28 mouse cellular contexts compared by ENCODE assay signal in the genomic region with DNA sequence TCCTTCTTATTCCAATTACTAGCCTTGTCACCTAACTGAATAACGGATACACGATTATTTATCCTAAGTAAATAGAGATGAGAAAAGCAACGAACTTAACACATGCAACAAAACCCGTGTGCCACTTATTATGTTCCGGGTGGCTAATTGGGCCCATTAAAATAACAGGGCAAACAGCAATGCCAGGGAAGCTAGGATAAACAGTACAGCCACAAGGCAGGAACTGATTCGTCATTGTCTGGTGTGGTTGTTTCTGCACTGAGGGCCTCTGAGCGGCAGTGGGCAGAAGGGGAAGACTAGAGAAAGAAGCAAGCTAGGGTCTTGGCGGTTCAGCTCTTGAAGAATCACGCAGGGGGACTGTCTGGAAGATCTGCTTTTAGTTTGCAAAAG. TPM values are rescaled to one million over a fixed set of nuclear protein-coding genes. Genes with fewer than 3 reads are reported as not detected.
A peak's percentile ranks its signal among the peaks of the same experiment; 100 is the strongest.
DNase-seq lines count a peak whose midpoint lies in the region; ATAC-seq lines count a peak whose summit lies in the region.
"Had no signal": no experiment of that assay in that cellular context is flagged by ENCODE, and none has a peak within 500 bp of the region (broad histone marks: within the 10 kb centered on the region; RNA-seq: fewer than 3 reads in every experiment).

No protein-coding gene starts in this region.

- H3K4me2 ChIP-seq in neural tube, embryonic 15.5 days, result no peak overlapping the region
- H3K4me2 ChIP-seq in hindbrain, embryonic 12.5 days (replicated peaks), result no peak overlapping the region

- peaks cover 15% of the 10 kb centered on the region for H3K4me1 ChIP-seq in neural tube, embryonic 15.5 days
- H3K4me1 ChIP-seq in hindbrain, embryonic 12.5 days, result peaks cover 11% of the 10 kb centered on the region; the same call in 1 of the 2 replicates

- H3K27me3 ChIP-seq in neural tube, embryonic 15.5 days (replicated peaks), result peaks cover 87% of the 10 kb centered on the region
- peaks cover 81% of the 10 kb centered on the region for H3K27me3 ChIP-seq in hindbrain, embryonic 12.5 days

- no peaks in the 10 kb centered on the region for H3K36me3 ChIP-seq in neural tube, embryonic 15.5 days
- no peaks in the 10 kb centered on the region for H3K36me3 ChIP-seq in hindbrain, embryonic 12.5 days
- H3K36me3 ChIP-seq: embryonic facial prominence, embryonic 15.5 days; heart, embryonic 15.5 days; limb, embryonic 13.5 days; liver, embryonic 12.5 days had no signal

- no peak overlapping the region for H3K4me3 ChIP-seq in neural tube, embryonic 15.5 days (replicated peaks)
- no peak overlapping the region for H3K4me3 ChIP-seq in hindbrain, embryonic 12.5 days
- H3K4me3 ChIP-seq: embryonic facial prominence, embryonic 15.5 days; gastrocnemius, adult 2 months; layer of hippocampus, adult 2 months had no signal

- H3K9me3 ChIP-seq in neural tube, embryonic 15.5 days (replicated peaks), result no peaks in the 10 kb centered on the region
- no peaks in the 10 kb centered on the region for H3K9me3 ChIP-seq in hindbrain, embryonic 12.5 days (replicated peaks)
- H3K9me3 ChIP-seq: embryonic facial prominence, embryonic 15.5 days; heart, embryonic 15.5 days; limb, embryonic 13.5 days; liver, embryonic 12.5 days had no signal

- ATAC-seq in neural tube, embryonic 15.5 days (ENCODE audit: low FRiP score), result no peak
- ATAC-seq in hindbrain, embryonic 12.5 days (ENCODE audit: low FRiP score), result no peak
- ATAC-seq: liver, embryonic 12.5 days had no signal

- intact Hi-C loops in heart, postnatal 14 days (cut with DNase I), result loop anchor here (5.0 kb wide), 1 partner anchor 168 kb away; no protein-coding TSS in a partner anchor

- WGBS in neural tube, embryonic 15.5 days, result 3% methylated on average over 9 of the region's 9 CpGs
- WGBS in hindbrain, embryonic 12.5 days, result 4% methylated on average over 9 of the region's 9 CpGs

- H3K9ac ChIP-seq in neural tube, embryonic 15.5 days (replicated peaks), result no peak overlapping the region
- no peak overlapping the region for H3K9ac ChIP-seq in hindbrain, embryonic 12.5 days
- H3K9ac ChIP-seq: embryonic facial prominence, embryonic 15.5 days; heart, embryonic 15.5 days; limb, embryonic 13.5 days; liver, embryonic 12.5 days had no signal

- no peak overlapping the region for H3K27ac ChIP-seq in neural tube, embryonic 15.5 days (replicated peaks)
- peak overlapping the region; percentile 24 for H3K27ac ChIP-seq in hindbrain, embryonic 12.5 days
- H3K27ac ChIP-seq: embryonic facial prominence, embryonic 15.5 days; gastrocnemius, adult 2 months; heart, embryonic 15.5 days; layer of hippocampus, adult 2 months; limb, embryonic 13.5 days; liver, embryonic 12.5 days had no signal

- DNase-seq in heart, adult 11 months, result peak; percentile 34
- no peak for DNase-seq in heart, postnatal 14 days
- DNase-seq in neural tube, embryonic 10.5 days (ENCODE audit: extremely low spot score, low spot score), result peak; percentile 46
- DNase-seq in kidney, postnatal 4 days, result no peak
- no peak for DNase-seq in urinary bladder, postnatal 25 days (ENCODE audit: low spot score)
- DNase-seq: adrenal gland, adult 8-10 months; cerebellum, adult 11-12 months; gastrocnemius, adult 2 months; heart, postnatal 4 days; kidney, adult 9 months; kidney, postnatal 14 days; layer of hippocampus, postnatal 36 days; lung, adult 18-20 months; lung, postnatal 10 days; right cerebral cortex, postnatal 25 days; spleen, adult 18-20 months had no signal

RNA-seq across cellular contexts. Expression of gene Otp, which starts 5.3 kb away (rescaled TPM):
- not detected for total RNA-seq in heart, postnatal 14 days (2021)
- 6.9 and 7.0 TPM in 2 replicates for polyA plus RNA-seq in neural tube, embryonic 15.5 days (2015; fragmentation: Nextera tagmentation; extraction: Ambion mirVana)
- polyA plus RNA-seq in hindbrain, embryonic 12.5 days (2016; fragmentation: Nextera tagmentation; extraction: Ambion mirVana), result 11.2 and 15.8 TPM in 2 replicates
- total RNA-seq: adrenal gland, adult 8-10 months; gastrocnemius, adult 2 months; gastrocnemius, postnatal 4 days; heart, postnatal 4 days; layer of hippocampus, adult 2 months; MEL had no signal
- polyA plus RNA-seq: C2C12; embryonic facial prominence, embryonic 15.5 days; heart, embryonic 15.5 days; intestine, embryonic 14.5 days; limb, embryonic 13.5 days; liver, embryonic 12.5 days; urinary bladder, adult 2 months had no signal

Comparison
In these comparisons a context has a peak if more than half of its experiments do, and no peak if none do; other contexts are left out.
1. DNase-seq: peak in heart, adult 11 months (single experiment) and neural tube, embryonic 10.5 days (single experiment); none in heart, postnatal 14 days (0 of 2), kidney, postnatal 4 days (0 of 2) and urinary bladder, postnatal 25 days (single experiment).